Mouse (Mus musculus): ENCODE measurements around the gene Upp1.
"Not testable (repeated sequence)": the region's sequence is repeated elsewhere in the genome, so short reads cannot be mapped to it uniquely, and the experiment has no call there.

Gene Upp1

DNA sequence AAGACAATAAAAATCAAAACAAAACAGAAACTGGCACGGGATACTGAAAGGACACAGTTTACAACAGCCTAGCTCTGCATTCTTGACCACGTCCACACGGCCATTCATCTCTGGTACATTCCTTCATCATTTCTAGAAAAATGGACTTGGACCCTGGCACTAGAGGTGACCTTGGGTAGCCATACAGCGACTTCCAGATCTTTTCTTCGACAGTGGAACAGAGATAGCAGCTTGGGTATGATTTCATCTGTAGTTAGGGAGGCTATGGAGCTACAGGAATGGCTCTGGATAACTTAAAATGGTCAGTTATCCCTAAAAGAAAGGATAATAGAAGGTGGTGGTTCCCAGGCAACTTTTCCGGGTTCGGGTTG, at the start of gene Upp1:
Upp1 (plus strand) TSS at position 54 of the 371 bp plus-strand sequence.
- DNase-seq: no peak

DNA sequence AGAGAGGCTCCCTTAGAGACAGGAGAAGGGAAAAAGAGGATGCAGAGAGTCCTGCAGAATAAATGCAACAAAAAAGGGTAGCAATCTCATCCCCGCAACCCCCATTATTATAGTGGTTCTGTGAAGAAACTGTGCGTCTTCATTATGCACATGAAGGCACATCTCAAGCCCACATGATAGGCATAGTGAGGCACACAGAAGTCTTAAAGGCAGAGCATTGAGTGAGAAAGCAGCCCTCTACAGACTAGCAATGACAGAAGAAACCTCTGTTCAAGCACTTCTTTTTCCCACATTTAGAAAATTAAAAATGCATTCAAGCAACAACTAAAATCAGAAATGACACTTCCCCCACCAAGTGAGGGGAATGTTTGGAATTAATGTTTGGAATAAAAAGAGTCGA, 41.5 kb upstream of the Upp1 start:
- DNase-seq: no peak

DNA sequence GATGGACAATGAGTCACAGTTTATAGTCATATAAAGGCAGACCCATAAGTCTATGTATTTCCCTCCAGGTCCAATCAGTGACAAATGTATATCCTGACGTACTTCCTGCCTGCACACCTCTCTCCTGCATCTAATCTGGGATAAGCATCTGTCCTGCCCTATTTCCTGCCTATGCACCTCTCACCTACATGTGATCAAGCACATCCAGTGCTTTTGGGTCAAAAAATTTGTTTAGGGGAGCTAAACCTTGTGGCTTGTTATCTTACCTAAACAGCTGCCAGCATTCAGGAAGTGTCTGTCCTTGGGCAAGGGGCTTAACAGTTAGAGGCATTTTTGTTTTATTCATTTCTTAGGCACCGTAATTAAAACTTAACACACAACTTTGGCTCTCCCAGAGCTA, 4.7 kb upstream of the Upp1 start:
- no peak for DNase-seq

DNA sequence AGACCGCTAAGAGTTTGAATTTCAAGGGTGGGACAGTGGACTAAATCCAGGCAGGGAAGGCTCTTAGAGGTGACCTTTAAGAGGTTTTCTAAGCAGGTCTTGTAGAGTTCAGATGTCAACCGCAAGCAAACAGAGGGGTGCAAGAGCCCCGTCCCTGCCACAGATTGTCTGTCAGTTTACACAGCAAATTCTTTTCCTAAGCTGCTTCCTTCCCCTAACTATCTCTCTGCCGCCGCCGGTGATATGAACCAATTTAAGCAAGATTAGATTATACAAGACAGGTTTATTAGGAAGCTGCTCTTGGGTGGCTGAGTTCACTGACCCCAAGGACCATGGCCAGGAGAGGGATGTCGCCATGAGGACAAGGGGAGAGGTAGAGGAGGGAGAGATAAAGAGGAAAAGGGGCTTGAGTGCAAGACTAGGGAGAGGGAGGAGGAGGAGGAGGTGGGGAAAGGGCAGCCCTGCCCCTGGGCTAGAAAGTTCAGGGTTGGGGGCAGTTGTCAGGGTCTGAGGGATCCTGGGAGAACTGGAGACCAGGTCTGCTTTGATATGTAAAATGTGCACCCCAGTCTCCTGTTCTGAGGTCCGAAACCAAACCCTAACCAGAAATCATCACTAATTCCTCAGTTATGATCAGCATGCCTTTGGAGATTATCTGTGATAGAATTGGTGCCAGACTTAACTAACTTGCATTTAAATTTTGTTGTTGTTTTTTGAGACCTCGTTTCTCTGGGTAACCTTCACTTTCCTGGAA, 2.4 kb upstream of the Upp1 start:
- DNase-seq: no peak

DNA sequence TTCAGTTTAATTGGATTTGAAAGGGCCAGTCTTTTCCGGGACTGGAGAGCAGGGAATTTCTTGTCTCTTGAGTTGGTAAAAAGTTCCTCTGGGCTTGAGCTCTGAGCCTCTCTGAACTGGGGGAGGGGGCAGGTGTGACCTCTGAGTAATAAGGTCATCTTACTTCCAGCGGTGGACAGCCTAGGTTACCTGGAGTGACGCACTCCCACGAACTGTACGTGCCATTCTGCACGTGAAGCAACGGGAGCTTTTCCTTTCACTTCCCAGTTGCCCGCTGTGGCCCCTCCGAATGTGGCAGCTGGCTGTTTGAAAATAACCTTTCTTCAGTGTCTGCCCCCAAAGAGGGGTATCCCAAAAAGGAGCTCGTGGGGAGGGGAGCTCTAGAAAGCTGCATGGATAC, 1.8 kb upstream of the Upp1 start:
- DNase-seq: no peak

DNA sequence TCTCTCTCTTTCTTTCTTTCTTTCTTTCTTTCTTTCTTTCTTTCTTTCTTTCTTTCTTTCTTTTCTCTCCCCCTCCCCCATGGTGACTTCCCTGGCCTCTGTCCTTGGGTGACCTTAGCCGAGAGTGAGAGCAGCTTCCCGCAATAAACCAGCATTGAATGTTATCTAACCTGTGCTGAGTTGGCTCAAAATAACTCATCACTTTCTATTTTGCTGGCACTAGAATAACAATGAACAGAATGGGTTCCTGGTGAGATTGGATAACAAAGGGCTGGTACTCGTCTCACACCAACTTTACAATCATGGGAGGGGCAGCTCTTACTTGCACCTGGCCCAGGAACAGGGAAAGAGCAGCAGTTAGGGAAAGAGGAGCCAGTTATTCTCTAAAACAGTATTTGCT, 987 bp upstream of the Upp1 start:
- no peak for DNase-seq

DNA sequence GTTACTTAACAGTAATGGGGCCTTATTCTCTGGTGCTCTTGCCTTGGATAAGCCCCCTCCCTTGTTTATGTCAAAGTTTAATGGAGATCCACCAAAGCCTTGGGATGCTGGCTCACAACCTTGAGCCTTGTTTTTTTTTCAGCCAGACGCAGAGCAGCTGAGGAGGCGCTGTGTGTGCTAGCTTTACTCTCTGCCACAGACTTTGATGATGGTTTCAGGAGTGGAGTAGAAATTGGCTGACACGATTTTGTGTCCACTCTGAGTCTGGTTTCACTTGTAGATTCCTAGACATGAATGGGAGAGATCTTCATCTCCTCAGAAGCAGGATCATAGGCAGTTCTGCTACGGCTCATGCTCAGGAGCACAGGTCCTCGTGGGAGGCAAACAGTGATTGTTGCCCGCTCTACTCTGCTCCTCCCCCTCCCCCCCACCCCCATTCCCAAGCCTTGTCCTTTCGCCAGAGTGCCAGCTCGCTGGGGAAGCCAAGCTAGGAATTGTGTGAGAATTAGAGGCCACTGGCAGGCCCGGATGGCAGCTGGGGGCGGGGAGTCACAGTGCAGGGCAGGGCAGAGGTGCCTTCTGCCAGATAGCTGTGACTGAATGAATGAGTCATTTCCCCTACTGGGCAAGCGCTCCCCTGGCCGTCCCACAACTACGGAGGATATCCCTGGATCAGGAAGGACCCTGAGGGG, 399 bp upstream of the Upp1 start:
- DNase-seq: peak; percentile 73 to 83

DNA sequence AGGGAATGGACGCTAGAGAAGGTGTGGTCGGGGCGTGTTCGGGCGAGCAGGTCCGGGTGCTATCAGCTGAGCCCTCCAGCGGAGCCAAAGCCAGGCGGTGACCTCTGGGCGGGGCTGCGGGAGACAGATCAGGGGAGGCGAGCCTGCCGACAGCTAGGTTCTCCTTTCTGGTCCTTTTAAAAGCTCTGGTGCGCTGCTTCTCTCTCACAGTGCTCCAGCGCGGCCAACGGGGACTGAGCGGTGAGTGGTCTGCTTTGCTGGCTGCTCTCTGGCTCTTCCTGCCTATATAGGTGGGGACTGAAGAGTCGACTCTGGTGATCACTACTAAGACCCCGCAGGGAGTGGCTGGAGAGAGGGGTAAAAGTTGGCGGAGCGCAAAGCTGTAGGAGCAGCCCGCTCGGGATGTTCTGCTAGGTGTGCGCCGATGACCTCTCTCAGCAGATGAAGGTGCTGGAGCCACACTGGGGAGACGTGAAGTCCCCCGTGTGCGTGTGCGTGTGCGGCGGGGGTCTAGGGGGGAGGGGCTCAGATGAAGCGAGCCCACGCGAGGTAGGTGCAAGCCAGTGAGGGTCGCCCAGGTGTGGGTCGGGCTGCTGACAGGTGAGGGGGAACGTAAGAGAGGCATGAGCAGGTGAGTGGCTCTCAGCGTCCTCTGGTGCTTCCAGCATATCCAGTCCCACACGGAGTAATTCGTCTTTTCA, 668 bp downstream of the Upp1 start:
- peak; percentile 45 to 51 for DNase-seq

DNA sequence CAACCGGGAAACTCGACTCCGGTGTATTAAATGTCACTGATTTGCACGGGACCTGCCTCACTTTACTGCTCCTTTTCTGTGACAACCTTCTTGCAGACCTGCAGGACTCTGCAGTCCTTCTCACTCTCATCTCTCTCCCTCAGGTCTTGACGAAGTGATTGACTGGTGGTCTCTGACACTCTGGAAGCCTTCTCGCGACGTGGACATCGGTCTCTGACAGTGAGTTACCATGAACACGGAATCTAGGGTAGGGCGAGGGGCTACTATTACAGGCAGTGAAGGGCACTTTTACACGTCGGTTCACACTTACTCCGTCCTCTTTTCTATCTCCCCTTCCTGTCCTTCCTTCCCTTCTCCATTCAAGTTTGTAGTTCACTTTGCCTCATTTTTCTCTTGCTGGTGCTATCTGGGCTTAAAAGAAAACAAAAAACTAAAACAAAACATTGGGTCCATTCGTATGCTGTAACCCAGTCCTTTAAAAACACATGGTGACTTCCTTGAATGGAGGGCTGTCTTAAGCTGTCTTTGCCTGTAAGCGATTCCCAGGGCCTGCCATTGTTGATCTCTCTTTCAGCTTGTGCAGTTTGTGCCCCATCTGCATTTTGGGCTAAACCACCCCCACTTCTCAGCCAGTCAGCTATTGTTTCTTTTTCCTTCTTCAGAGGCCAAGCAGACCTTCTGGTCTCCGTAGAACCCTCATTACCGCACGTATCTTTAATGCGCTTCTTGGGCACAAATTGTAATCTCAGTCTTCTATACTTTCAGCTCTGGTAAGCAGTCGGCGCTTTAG, 1.5 kb downstream of the Upp1 start:
- no peak for DNase-seq

DNA sequence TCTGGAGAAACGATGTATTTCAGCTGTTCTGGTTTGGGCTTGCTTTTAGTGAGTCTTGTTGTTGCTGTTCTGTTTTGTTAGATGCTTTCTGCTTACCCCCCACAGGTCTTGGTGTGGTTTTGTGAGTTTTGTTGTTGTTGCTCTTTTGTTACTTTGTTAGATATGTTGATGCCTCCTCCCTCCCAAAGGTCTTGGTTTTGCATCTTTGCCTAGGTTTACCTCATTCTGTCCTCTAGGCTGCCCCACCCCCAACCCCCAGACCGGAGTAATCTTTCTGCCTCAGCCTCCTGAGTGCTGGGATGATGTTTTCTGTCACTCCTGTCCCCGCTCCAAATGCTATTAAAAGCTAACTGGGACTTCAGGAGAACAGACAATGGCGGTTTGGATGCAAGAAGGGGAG, 4.4 kb downstream of the Upp1 start:
- no peak for DNase-seq

DNA sequence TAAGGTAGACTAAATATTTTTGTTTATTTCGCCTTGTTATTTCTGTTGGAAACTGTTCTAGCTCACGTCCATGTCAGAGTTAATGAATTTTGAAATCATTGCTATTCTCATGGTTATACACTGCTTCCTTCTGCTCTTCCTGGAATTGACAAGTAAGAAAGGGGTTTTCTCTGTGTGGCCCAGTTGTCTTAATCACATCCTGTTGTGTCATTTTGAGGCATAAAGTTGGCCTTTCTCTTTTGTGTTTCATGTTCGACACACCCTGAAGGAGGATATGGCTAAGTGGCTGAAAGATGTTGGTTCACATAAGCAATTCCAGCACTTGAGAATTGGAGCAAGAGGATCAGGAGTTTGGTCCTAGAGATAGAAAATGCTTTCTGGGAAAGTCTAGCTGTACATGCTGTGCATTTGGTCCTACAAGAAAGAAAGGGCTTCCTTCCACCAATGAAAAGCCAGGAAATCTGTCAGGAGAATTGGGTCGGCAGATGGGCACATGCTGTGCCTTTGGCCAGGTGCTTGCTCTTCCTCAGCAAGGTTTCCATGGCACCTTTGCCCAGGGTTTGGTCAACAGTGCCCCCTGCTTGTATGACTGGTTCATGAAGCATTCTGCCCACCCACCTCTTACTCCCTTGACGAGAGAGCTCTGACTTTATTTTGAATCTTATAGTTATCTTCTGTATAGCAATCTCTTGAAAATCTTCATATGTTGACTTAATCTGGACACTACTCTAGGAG, 8.6 kb downstream of the Upp1 start:
- DNase-seq: peak; percentile 96

DNA sequence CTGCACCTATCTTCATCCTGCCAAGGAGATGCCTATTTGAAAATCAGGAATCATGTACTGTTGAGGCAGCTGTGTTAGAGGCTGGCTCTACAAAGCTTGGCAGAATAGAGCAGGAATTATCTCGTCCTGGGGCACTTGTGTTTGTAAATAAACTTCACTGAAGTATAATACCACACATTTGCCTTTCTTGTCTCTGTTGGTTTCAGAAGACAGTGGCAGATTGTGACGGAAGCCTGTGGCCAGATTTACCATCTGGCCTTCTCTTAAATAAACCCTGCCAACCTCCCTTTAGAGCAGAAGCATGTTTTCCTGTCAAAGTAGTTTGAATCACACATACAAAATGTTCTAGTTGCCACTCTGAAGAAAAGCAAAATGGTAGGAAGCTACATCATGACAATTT, 10.2 kb downstream of the Upp1 start:
- DNase-seq: peak in 1 of 2 experiments; percentile 43

DNA sequence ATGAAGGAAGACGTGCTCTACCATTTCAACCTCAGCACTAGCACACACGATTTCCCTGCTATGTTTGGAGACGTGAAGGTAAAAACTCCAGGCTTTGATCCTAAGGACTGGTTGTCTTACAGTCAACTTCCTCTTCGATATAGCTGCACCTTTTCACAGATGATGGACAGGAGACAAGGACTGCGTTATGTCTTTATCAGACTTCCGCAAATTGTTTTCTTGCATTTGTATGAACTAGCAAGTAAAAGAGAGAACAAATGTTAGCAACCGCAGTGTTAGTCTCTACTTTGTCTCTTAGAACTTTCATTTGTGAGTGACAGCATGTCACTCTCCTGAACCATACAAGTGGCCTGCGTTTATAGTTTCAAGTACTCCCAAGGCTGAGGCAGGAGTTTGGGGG, 11.6 kb downstream of the Upp1 start:
- DNase-seq: no peak

DNA sequence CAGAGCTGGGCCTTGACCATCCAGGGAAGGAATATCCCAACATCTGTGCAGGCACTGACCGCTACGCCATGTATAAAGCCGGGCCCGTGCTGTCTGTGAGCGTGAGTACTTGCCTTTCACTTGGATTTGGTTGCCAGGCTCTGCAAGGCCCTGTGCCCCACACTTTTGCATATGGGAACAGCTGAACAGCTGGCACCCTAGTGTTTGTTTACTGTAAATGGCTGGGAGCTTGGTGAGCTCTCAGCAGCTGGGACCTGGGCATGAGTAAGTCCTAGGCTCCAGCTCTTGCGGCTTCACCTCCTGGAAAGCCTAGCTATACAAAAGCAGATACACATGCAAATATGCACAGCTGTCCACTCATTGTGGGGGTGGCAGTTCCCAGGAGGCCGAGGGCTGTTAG, 13.8 kb downstream of the Upp1 start:
- DNase-seq: no peak

DNA sequence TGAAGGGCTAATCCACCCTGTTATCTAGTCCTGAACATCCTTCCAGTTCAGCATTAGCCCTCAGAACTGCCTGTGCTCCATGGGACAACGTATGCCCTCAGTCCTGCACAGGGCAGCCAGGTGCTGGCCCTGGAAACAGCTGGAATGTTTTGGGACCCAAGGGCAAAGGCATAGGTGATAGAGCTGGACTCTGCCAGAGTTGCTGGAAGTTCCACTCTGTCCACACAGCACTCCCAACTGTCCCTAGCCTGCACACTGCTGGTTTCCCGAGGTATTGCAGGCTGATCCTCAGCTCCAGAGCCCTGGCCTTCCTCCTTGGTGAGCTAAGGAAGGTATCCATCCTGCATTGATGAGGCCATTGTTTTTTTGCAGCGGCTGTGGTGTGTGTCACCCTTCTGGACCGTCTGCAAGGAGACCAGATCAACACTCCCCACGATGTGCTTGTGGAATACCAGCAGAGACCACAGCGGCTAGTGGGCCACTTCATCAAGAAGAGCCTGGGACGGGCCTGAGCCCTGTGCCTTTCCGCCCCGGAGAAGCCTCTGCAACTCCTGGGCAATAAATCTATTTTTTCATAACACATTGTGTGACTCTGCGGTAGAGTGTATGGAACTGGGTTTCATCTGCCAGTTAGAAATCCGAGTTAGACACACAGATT, 17.8 kb downstream of the Upp1 start:
- DNase-seq: peak; percentile 47 to 52

DNA sequence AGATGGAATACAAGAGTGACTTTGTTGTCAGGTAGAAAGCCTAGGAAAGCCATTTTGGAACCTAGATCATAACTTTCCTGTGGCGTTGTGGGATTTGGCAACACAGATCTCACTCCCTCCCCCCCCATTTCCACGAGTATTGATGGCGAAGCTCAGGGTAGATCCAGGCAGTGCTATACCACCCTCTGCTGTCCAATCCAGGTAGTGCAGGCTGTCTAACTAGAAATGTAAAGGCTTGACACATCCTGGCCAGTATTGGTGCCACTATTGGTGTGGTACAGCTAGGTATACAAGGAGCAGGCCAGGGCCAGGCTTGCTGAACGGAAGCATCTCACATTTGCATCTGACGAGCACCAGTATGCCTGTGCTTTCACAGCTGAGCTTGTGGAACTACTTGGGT, 18.6 kb downstream of the Upp1 start:
- peak; percentile 92 to 96 for DNase-seq

DNA sequence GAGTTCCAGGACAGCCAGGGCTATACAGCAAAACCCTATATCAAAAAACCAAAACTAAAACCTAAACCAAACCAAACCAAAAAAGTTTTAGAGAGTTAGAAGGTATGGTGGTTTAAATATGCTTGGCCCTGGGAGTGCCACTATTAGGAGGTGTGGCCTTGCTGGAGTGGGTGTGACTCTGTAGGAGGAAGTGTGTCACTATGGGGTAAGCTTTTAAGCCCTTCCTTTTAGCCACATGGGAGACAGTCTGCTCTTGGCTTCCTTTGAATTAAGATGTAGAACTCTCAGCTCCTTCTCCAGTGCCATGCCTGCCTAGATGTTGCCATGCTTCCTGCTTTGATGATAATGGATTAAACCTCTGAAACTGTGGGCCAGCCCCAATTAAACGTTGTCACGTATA, 27.2 kb downstream of the Upp1 start:
- no peak for DNase-seq

DNA sequence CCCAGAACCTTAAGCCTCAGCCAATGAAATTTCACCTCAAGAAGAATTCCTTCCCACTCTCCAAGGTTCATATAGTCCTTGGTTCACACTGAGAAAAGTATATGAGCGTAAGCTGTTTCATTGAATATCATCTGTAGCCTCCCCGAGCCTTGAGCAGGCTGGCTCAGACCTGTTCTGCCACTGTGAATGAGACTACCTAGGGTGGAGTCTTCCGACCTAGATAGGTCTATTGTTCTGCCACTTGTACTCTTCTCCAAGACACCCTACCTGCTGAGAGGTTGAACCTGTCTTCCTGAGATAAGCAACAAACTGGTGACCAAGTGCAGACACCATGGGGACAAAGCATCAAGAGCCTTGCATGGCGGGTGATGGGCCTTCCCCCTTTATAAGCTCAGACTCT, 28.2 kb downstream of the Upp1 start:
- no peak for DNase-seq

DNA sequence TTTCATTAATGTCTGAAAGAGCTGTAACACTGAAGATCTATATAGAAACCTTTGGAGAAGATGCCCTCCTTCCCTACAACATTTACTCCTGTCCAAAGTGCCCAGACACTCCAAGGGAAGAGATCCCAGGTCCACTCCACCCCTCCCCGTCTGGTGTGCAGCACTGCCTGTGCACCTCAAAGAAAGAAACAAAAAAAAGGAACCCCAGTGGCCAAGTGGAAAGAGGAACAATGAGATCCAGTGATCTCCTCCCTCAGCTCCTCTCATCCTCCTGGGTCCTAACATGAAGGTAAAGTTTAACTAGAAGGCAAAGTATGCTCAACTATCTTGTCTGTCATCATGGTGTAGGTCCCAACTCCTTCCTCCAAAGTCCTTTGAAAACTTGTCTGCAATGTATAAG, 28.8 kb downstream of the Upp1 start:
- no peak for DNase-seq

DNA sequence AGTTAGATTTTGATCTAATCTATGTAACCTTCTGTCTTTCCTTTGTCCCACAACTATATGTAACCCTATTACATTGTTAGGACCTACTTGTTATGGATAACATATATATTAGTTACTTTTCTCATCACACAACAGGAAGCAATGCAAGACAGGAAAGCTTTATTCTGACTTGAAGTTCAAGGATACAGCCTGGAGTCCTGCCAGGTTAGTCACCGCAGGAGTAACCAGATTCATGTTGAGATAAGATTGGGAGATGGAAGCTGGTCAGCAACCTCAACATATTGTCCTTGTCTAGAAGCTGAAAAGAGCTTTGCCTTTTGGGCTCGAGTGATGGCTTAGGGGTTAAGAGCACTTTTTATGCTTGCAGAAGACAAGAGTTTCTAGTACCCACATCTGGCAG, 30.3 kb downstream of the Upp1 start:
- no peak for DNase-seq

DNA sequence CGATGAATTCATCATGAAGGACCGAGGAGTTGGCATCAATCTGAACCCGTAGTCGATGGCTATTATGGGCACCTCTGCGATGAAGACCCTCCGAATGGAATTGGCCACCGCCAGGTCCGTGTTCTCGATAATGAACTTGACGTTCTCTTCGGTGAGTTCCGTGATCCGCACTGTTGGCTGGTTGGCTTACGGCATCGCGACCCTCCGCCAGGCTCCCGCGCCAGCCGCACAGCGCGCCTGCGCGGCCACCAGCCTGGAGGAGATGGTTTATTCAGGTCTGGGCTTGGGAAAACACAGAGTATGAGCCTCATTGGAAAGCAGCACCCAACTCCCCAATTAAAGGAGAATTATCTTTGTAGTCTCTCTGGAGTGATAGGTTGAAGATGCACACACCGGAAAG, 32.5 kb downstream of the Upp1 start:
- DNase-seq: not testable (repeated sequence)

DNA sequence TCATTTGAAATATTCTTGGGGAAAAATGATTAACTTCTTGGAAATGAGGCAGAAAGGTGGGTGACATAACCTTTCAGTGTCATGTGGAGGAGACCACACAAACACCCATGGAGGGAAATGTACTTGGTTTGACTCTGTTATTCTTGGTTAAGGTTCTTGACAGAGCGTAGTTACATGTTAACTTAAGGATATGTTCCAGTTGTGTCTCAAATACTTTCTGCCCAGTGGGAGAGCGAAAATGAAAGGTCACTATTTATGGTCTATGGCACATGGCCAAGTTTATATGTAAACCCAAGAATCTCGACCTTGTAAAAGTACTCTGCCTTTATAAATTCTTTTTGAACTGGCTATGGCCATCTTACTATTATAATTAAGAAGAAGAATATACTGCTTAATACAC, 42.0 kb downstream of the Upp1 start:
- DNase-seq: no peak
